Mouse (Mus musculus) midbrain, embryonic 16.5 days (tissue): ENCODE data around the gene 1500009C09Rik. TPM values are rescaled to one million over a fixed set of nuclear protein-coding genes. Genes with fewer than 3 reads are reported as not detected.

Source experiments
- polyA plus RNA-seq: library from polyadenylated mRNA; unstranded; fragments of >200 nt; fragmentation: Nextera tagmentation; extraction: Ambion mirVana; gene quantifications from 2 replicates; pipeline ENCODE4 v1.2.1, GENCODE M21; 2015

Gene 1500009C09Rik
- polyA plus RNA-seq, 1 experiment from 2014 or later = 21.0 TPM

Other genes starting within 250 kb of the 1500009C09Rik start
- gene Desi1, start 218.5 kb upstream of the 1500009C09Rik start, polyA plus RNA-seq = 46.4 and 47.2 TPM in 2 replicates
- 217 and 249 TPM in 2 replicates for gene Snu13, start 204.8 kb upstream of the 1500009C09Rik start, polyA plus RNA-seq
- not detected in 2 replicates for gene 4930407I10Rik, start 193.2 kb upstream of the 1500009C09Rik start, polyA plus RNA-seq
- 0.05 TPM in 1 of 2 replicates, not detected in the other for gene Mei1, start 182.4 kb upstream of the 1500009C09Rik start, polyA plus RNA-seq
- gene Ccdc134, start 124.5 kb upstream of the 1500009C09Rik start, polyA plus RNA-seq = 10.5 and 11.3 TPM in 2 replicates
- 194 and 218 TPM in 2 replicates for gene Srebf2, start 105.2 kb upstream of the 1500009C09Rik start, polyA plus RNA-seq
- gene Shisa8, start 39.6 kb upstream of the 1500009C09Rik start, polyA plus RNA-seq = 0.77 and 1.0 TPM in 2 replicates
- gene Tnfrsf13c, start 28.0 kb upstream of the 1500009C09Rik start, polyA plus RNA-seq = 0.14 TPM in 1 of 2 replicates, not detected in the other
- gene Cenpm, start 7.6 kb upstream of the 1500009C09Rik start, polyA plus RNA-seq = 12.7 and 13.9 TPM in 2 replicates
- gene Sept3, start 22.5 kb downstream of the 1500009C09Rik start, polyA plus RNA-seq = 406 and 437 TPM in 2 replicates
- gene Wbp2nl, start 46.6 kb downstream of the 1500009C09Rik start, polyA plus RNA-seq = 0.25 TPM in 1 of 2 replicates, not detected in the other
- gene Naga, start 86.5 kb downstream of the 1500009C09Rik start, polyA plus RNA-seq = 23.8 and 28.0 TPM in 2 replicates
- 1.1 and 1.5 TPM in 2 replicates for gene Pheta2, start 86.5 kb downstream of the 1500009C09Rik start, polyA plus RNA-seq
- gene Smdt1, start 86.6 kb downstream of the 1500009C09Rik start, polyA plus RNA-seq = 300 and 320 TPM in 2 replicates
- gene Ndufa6, start 101.9 kb downstream of the 1500009C09Rik start, polyA plus RNA-seq = 321 and 346 TPM in 2 replicates
- 1.2 and 1.5 TPM in 2 replicates for gene Cyp2d22, start 127.9 kb downstream of the 1500009C09Rik start, polyA plus RNA-seq
- not detected in 2 replicates for gene Cyp2d11, start 141.6 kb downstream of the 1500009C09Rik start, polyA plus RNA-seq
- gene Cyp2d10, start 154.8 kb downstream of the 1500009C09Rik start, polyA plus RNA-seq = not detected in 2 replicates
- gene Cyp2d9, start 181.0 kb downstream of the 1500009C09Rik start, polyA plus RNA-seq = not detected in 2 replicates